In genomic region chr6:33763245-33763644, GRCm38 (mm10) we compare ENCODE assay signal across 14 mouse cellular contexts.
A peak's percentile ranks its signal among the peaks of the same experiment; 100 is the strongest.
DNase-seq lines count a peak whose midpoint lies in the region; TF ChIP-seq lines count a peak whose summit lies in the region.
"Had no signal": no experiment of that assay in that cellular context is flagged by ENCODE, and none has a peak within 500 bp of the region (broad histone marks: within the 10 kb centered on the region; RNA-seq: fewer than 3 reads in every experiment).

No protein-coding gene starts in this region.

- intact Hi-C loops in heart, postnatal 10 days (cut with DNase I) = no loop called here

- peak overlapping the region; percentile 61; the same call in 1 of the 2 replicates for H3K27ac ChIP-seq in layer of hippocampus, adult 2 months
- H3K27ac ChIP-seq: embryonic facial prominence, embryonic 13.5 days; liver, embryonic 13.5 days; neural tube, embryonic 12.5 days had no signal

- peak; percentile 13 for DNase-seq in cerebellum, adult 11-12 months
- no peak for DNase-seq in cerebellum, adult 8-10 months
- peak; percentile 90 for DNase-seq in brain, adult 2 months (ENCODE audit: low read depth, low spot score)
- peak; percentile 59 to 75 for DNase-seq in layer of hippocampus, adult 2 months (ENCODE audit: low spot score in 2 of 2)
- DNase-seq in left cerebral cortex, adult 9 months (ENCODE audit: low spot score in 2 of 2) = peak; percentile 61 to 83
- DNase-seq in kidney, postnatal 25 days = no peak
- no peak for DNase-seq in c-Kit-positive CD71-positive TER-119-positive erythroid progenitor cells, embryonic 14.5 days (ENCODE audit: low spot score)
- no peak for DNase-seq in heart, postnatal 10 days
- DNase-seq: adrenal gland, postnatal 10 days; heart, adult 11 months; liver, embryonic 13.5 days; lung, postnatal 14 days had no signal

- no peak overlapping the region for H3K4me3 ChIP-seq in layer of hippocampus, adult 2 months
- H3K4me3 ChIP-seq: embryonic facial prominence, embryonic 13.5 days; liver, embryonic 13.5 days; neural tube, embryonic 12.5 days had no signal

- no peak for TF ChIP-seq CTCF in layer of hippocampus, adult 2 months (conservative IDR thresholded peaks at IDR 0.05)

Comparison
In these comparisons a context has a peak if more than half of its experiments do, and no peak if none do; other contexts are left out.
1. DNase-seq: peak in cerebellum, adult 11-12 months (single experiment), brain, adult 2 months (single experiment), layer of hippocampus, adult 2 months (2 of 2) and left cerebral cortex, adult 9 months (2 of 2); none in cerebellum, adult 8-10 months (single experiment), kidney, postnatal 25 days (0 of 2), c-Kit-positive CD71-positive TER-119-positive erythroid progenitor cells, embryonic 14.5 days (single experiment) and heart, postnatal 10 days (0 of 2).